Mouse (Mus musculus) G1E (cell line): ENCODE data around the gene Dut. TPM values are rescaled to one million over a fixed set of nuclear protein-coding genes. Genes with fewer than 3 reads are reported as not detected.

ENCODE experiments used
- ATAC-seq: 2 replicates; pipeline ENCODE4 v1.8.0; 2016; ENCODE audit warnings: mild to moderate bottlenecking; ENCODE audit not compliant: insufficient number of reproducible peaks, poor library complexity, low FRiP score, severe bottlenecking; ENCODE audit errors: extremely low read depth
- DNase-seq: peaks from one replicate; pipeline ENCODE4 v3.0.0; 2012; ENCODE audit warnings: low spot score
- H3K27me3 ChIP-seq: 2 replicates; pipeline ENCODE4 v1.6.1; 2012; ENCODE audit warnings: mild to moderate bottlenecking, low read length, inconsistent platforms; ENCODE audit not compliant: insufficient read depth
- H3K36me3 ChIP-seq: replicated peaks from 2 replicates; pipeline ENCODE3; 2012; ENCODE audit warnings: mild to moderate bottlenecking, inconsistent platforms
- H3K4me1 ChIP-seq: 2 replicates; pipeline ENCODE4 v1.6.1; 2012; ENCODE audit warnings: low read depth, low read length, inconsistent platforms, mixed read lengths; ENCODE audit not compliant: insufficient read depth
- H3K4me3 ChIP-seq: 2 replicates; pipeline ENCODE4 v1.5.1; 2012; ENCODE audit warnings: low read depth, mild to moderate bottlenecking, inconsistent platforms, low read length, moderate library complexity, mixed read lengths
- H3K9me3 ChIP-seq: replicated peaks from 2 replicates; pipeline ENCODE4 v1.6.1; 2012; ENCODE audit warnings: inconsistent platforms
- CTCF ChIP-seq: IDR thresholded peaks from 2 replicates; pipeline ENCODE4 v1.5.1; 2012; ENCODE audit warnings: low read depth, low read length, inconsistent platforms, mixed read lengths
- GATA1 ChIP-seq: IDR thresholded peaks from 2 replicates; pipeline ENCODE4 v1.6.1; 2012; ENCODE audit warnings: borderline replicate concordance, low read length, inconsistent platforms, mixed read lengths
- GATA2 ChIP-seq: IDR thresholded peaks from 2 replicates; pipeline ENCODE4 v1.6.1; 2012; ENCODE audit warnings: low read depth, low read length, inconsistent platforms, borderline replicate concordance
- POLR2AphosphoS5 ChIP-seq: IDR thresholded peaks from 2 replicates; pipeline ENCODE4 v1.6.1; 2012; ENCODE audit warnings: low read depth, low read length, inconsistent platforms; ENCODE audit not compliant: insufficient replicate concordance
- TAL1 ChIP-seq: conservative IDR thresholded peaks from 2 replicates; pipeline ENCODE4 v1.6.1; 2012; ENCODE audit warnings: low read depth, low read length, inconsistent platforms, mixed read lengths
- polyA plus RNA-seq: library from polyadenylated mRNA; stranded (reverse); fragments of >175 nt; gene quantifications from 2 replicates; pipeline ENCODE4 v1.2.3, GENCODE M21; 2012
- total RNA-seq, 2 experiments: library from RNA; stranded (forward) in 1 of 2; stranded (reverse) in 1 of 2; fragments of 200-1000 nt in 1 of 2; fragments of >200 nt in 1 of 2; fragmentation: Nextera tagmentation in 1 of 2; gene quantifications; 2 replicates each; pipeline ENCODE4 v1.2.3; 2014 to 2017

Dut gene
- total and polyA plus RNA-seq, 3 experiments, result 91.7 to 165 (median 113) TPM

- ATAC-seq, result no peak
These were observed 27.7 kb upstream of the Dut start for GRCm38 (mm10) chr2:125219268-125219667.

GRCm38 (mm10) chr2:125221673-125222072 is 25.3 kb upstream of the Dut start:
- Histone ChIP-seq H3K4me1 (no peaks in the 10 kb centered on the region), H3K27me3 (no peaks in the 10 kb centered on the region; the same call in 1 of the 2 replicates), H3K36me3 (no peaks in the 10 kb centered on the region), H3K4me3 (no peak overlapping the region), H3K9me3 (no peaks in the 10 kb centered on the region)
- DNase-seq, result no peak
- TF ChIP-seq GATA2 (no peak), POLR2AphosphoS5 (no peak), CTCF (no peak), TAL1 (no peak), GATA1 (no peak)
- no peak for ATAC-seq

More at GRCm38 (mm10) chr2:125219268-125219667, 27.7 kb upstream of the Dut start:
- no peak for DNase-seq
- H3K4me3 ChIP-seq, result no peak overlapping the region
- TF ChIP-seq TAL1, result no peak
- no peak for TF ChIP-seq POLR2AphosphoS5
- no peak for TF ChIP-seq CTCF
- no peak for TF ChIP-seq GATA2
- TF ChIP-seq GATA1, result no peak
- H3K36me3 ChIP-seq, result no peaks in the 10 kb centered on the region
- no peaks in the 10 kb centered on the region for H3K27me3 ChIP-seq
- no peaks in the 10 kb centered on the region for H3K4me1 ChIP-seq
- H3K9me3 ChIP-seq, result no peaks in the 10 kb centered on the region

GRCm38 (mm10) chr2:125228472-125229409 is 18.2 kb upstream of the Dut start:
- Histone ChIP-seq H3K4me1 (no peaks in the 10 kb centered on the region), H3K4me3 (no peak overlapping the region), H3K9me3 (no peaks in the 10 kb centered on the region), H3K36me3 (no peaks in the 10 kb centered on the region), H3K27me3 (peaks cover 14% of the 10 kb centered on the region)
- no peak for ATAC-seq
- DNase-seq, result no peak
- no peak for TF ChIP-seq GATA2
- no peak for TF ChIP-seq GATA1
- no peak for TF ChIP-seq TAL1
- no peak for TF ChIP-seq POLR2AphosphoS5
- TF ChIP-seq CTCF, result no peak

- no peak overlapping the region for H3K4me3 ChIP-seq
- no peaks in the 10 kb centered on the region for H3K9me3 ChIP-seq
- H3K4me1 ChIP-seq, result no peaks in the 10 kb centered on the region
- H3K27me3 ChIP-seq, result peaks cover 30% of the 10 kb centered on the region
- ATAC-seq, result no peak
- no peak for DNase-seq
- TF ChIP-seq TAL1 (no peak), POLR2AphosphoS5 (no peak), GATA2 (no peak), GATA1 (no peak), CTCF (no peak)
- no peaks in the 10 kb centered on the region for H3K36me3 ChIP-seq
These were observed 14.8 kb upstream of the Dut start for GRCm38 (mm10) chr2:125232183-125232582.

GRCm38 (mm10) chr2:125233537-125233936 is 13.5 kb upstream of the Dut start:
- Histone ChIP-seq H3K36me3 (no peaks in the 10 kb centered on the region), H3K27me3 (peaks cover 33% of the 10 kb centered on the region), H3K4me3 (no peak overlapping the region), H3K4me1 (no peaks in the 10 kb centered on the region), H3K9me3 (no peaks in the 10 kb centered on the region)
- no peak for DNase-seq
- ATAC-seq, result no peak
- TF ChIP-seq CTCF (no peak), POLR2AphosphoS5 (no peak), GATA1 (no peak), GATA2 (no peak), TAL1 (no peak)

- no peaks in the 10 kb centered on the region for H3K9me3 ChIP-seq
- no peak for DNase-seq
- H3K4me1 ChIP-seq, result no peaks in the 10 kb centered on the region
- no peak overlapping the region for H3K4me3 ChIP-seq
- TF ChIP-seq TAL1, result no peak
- TF ChIP-seq CTCF, result no peak
- TF ChIP-seq POLR2AphosphoS5, result no peak
- peaks cover 33% of the 10 kb centered on the region for H3K27me3 ChIP-seq
- H3K36me3 ChIP-seq, result no peaks in the 10 kb centered on the region
- no peak for ATAC-seq
These were observed 12.9 kb upstream of the Dut start for GRCm38 (mm10) chr2:125234049-125234448.
